Mouse (Mus musculus) brown adipose tissue, adult 24 weeks (tissue): Measurements from ENCODE around the gene Lipe. TPM values are rescaled to one million over a fixed set of nuclear protein-coding genes. Genes with fewer than 3 reads are reported as not detected.
"Not testable (repeated sequence)": the region's sequence is repeated elsewhere in the genome, so short reads cannot be mapped to it uniquely, and the experiment has no call there.

Experiments used
- H3K27ac ChIP-seq: fragments of 200-500 bp; replicated peaks from 2 replicates; pipeline ENCODE4 v1.5.1; 2012; ENCODE audit warnings: low read depth, mild to moderate bottlenecking, low read length
- H3K4me1 ChIP-seq: fragments of 200-500 bp; 2 replicates; pipeline ENCODE4 v1.6.1; 2012; ENCODE audit warnings: low read length, mixed read lengths; ENCODE audit not compliant: control insufficient read depth, insufficient read depth, insufficient read length
- H3K4me3 ChIP-seq: fragments of 200-500 bp; 2 replicates; pipeline ENCODE4 v1.5.1; 2012; ENCODE audit warnings: low read depth, mild to moderate bottlenecking, low read length, moderate library complexity; ENCODE audit not compliant: insufficient read depth
- polyA plus RNA-seq: library from polyadenylated mRNA; stranded (reverse); fragments of >200 nt; gene quantifications from 2 replicates; pipeline ENCODE4 v1.2.4, GENCODE M21; 2012; ENCODE audit not compliant: missing spikeins, insufficient read depth, insufficient read length

The Lipe gene
- polyA plus RNA-seq, 1 experiment = 1,189 TPM

DNA sequence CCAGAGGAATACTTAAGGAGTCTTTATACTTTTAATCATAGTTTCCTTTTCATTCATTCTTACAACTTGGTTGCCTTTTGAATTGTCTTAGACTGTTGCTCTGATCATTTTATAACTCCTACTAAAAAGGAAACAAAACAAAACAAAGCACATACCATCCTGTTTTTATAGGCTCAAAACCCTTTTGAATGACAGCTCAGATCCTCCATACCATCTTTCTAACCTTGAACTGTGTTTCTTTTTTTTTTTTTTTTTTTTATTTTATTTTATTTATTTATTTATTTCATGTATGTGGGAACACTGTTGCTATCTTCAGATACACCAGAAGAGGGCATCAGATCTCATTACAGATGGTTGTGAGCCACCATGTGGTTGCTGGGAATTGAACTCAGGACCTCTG, 518 bp upstream of the Lipe start:
- not testable (repeated sequence) for H3K4me3 ChIP-seq, H3K27ac ChIP-seq
- peaks cover 12% of the 10 kb centered on the region; the same call in 1 of the 2 replicates for H3K4me1 ChIP-seq

- peaks cover 7% of the 10 kb centered on the region; the same call in 1 of the 2 replicates for H3K4me1 ChIP-seq
- peak overlapping the region; percentile 53 for H3K4me3 ChIP-seq
- peak overlapping the region; percentile 94 for H3K27ac ChIP-seq
These were observed 1.9 kb downstream of the Lipe start for GRCm38 (mm10) chr7:25396621-25397020.

DNA sequence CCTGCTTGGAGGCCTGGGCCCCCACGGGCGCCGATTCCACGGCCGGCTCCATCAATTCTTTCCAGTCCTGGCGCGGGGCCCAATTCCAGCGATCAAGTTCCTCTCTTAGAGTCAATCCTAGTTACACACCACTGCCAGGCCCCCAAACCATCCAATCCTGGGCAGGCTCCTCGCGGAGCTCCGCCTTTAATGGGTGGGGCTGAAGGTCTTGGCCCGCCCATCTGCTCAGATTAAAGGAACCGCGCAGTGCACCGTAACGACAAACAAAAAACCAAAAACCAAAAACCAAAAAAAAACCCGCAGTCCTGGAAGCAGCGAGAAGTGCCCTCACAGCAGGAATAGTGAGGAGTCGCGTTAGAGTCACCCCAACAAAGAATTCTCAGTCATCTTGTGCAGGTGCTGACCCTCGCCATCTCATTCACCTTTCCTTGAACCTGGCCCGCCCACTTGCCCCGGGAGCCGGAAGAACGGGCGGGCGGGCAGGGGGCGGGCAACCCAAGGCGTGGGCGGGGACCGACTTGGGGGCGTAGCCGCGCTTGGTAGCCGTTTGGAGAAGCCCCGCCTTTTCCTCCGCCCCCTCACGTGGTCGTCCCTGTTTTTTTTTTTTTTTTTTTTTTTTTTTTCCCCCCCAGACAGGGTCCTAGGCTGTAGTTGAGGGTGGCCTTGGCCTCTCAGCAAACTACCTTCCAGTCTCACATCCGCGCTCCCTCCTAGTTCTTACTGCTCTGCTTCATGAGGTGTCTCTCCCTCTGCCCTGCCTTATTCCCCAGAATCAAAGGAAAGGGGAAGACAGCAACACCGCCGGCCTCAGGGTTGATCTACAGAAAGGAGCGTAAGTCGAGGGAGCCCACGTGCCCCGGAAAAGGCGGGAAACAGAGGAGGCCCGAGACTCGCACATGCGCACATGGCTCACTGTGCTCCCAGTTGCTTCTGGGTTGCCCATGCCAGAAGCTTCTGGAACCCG, 2.7 kb downstream of the Lipe start:
- Histone ChIP-seq H3K4me1 (peaks cover 10% of the 10 kb centered on the region; the same call in 1 of the 2 replicates), H3K4me3 (peak overlapping the region; percentile 95), H3K27ac (peak overlapping the region; percentile 94)

GRCm38 (mm10) chr7:25395186-25395557, 3.3 kb downstream of the Lipe start:
- Histone ChIP-seq H3K27ac (peak overlapping the region; percentile 91), H3K4me1 (peaks cover 13% of the 10 kb centered on the region; the same call in 1 of the 2 replicates), H3K4me3 (peak overlapping the region; percentile 95)

DNA sequence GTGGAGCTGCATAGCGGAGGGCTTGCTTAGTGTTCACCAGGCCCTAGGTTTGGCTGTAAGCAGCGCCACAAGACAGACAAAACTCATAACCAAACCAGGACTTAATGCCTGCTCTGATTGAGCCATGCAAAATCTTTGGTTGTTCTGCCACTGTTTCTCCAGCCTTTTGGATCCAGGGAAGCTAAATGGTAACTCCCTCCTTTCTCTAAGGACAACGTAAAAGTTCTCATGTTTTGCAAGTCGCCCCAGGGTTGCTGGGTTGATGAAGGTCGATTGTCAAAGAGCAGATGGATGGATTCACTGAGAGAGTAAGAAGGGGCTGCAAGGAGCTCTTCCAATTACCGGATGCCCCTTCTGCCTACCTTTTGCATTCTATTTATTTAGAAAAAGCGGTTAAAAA, 3.8 kb downstream of the Lipe start:
- Histone ChIP-seq H3K4me3 (peak overlapping the region; percentile 95), H3K27ac (peak overlapping the region; percentile 91), H3K4me1 (peaks cover 13% of the 10 kb centered on the region; the same call in 1 of the 2 replicates)

DNA sequence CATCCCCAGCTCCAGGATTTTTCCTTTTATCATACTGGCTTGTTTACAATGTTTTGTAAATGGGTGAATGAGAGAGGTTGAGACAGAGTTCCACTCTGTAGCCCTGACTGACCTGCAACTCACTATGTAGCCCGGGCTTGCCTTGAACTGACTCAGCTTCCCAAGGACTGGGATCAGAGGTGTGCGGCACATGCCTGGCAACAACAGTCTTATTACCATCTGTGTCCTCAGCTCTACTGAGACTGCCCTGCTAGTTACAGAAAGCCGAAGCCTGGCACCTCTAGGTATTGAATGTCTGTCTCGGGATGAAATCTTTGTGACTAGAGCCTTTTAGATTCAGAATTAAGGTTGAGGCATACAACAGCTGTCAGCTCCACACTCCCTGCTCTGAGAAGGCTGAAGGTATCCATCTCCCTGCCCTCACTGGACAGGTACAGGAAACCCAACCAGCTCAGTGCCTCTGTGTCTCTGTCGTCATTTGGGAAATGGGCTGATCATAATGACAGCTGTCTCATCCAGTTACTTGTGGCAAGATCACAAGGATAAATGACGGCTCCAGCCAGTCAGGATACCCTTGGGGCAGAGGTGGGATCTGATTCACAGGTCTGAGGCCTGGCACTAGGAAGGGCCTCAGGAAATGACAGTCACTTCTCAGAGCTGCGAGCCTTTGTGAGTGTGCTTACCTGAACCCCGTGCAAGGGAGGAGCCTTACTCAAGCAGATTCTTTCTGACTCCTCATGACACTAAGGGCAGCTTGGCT, 4.9 kb downstream of the Lipe start:
- Histone ChIP-seq H3K4me3 (peak overlapping the region; percentile 95), H3K27ac (peak overlapping the region; percentile 91), H3K4me1 (peaks cover 13% of the 10 kb centered on the region; the same call in 1 of the 2 replicates)

- peak overlapping the region; percentile 91 for H3K27ac ChIP-seq
- H3K4me1 ChIP-seq = peaks cover 13% of the 10 kb centered on the region; the same call in 1 of the 2 replicates
- peak overlapping the region; percentile 95 for H3K4me3 ChIP-seq
These were observed 5.7 kb downstream of the Lipe start for GRCm38 (mm10) chr7:25392851-25393250.

GRCm38 (mm10) chr7:25391856-25392453, 6.6 kb downstream of the Lipe start:
- H3K4me3 ChIP-seq = peak overlapping the region; percentile 95
- peak overlapping the region; percentile 95 for H3K27ac ChIP-seq
- peaks cover 13% of the 10 kb centered on the region; the same call in 1 of the 2 replicates for H3K4me1 ChIP-seq

GRCm38 (mm10) chr7:25390986-25391385, 7.5 kb downstream of the Lipe start:
- Histone ChIP-seq H3K27ac (peak overlapping the region; percentile 100), H3K4me1 (0 out of 2 replicates have a peak, but pooled peaks cover 5% of the 10 kb centered on the region), H3K4me3 (peak overlapping the region; percentile 34)

- Histone ChIP-seq H3K4me1 (0 out of 2 replicates have a peak, but pooled peaks cover 7% of the 10 kb centered on the region), H3K27ac (peak overlapping the region; percentile 100), H3K4me3 (peak overlapping the region; percentile 67)
These were observed 8.3 kb downstream of the Lipe start for GRCm38 (mm10) chr7:25390054-25390770.

- peak overlapping the region; percentile 67 for H3K4me3 ChIP-seq
- peak overlapping the region; percentile 100 for H3K27ac ChIP-seq
- peaks cover 12% of the 10 kb centered on the region; the same call in 1 of the 2 replicates for H3K4me1 ChIP-seq
These were observed 9.6 kb downstream of the Lipe start for GRCm38 (mm10) chr7:25388916-25389315.

DNA sequence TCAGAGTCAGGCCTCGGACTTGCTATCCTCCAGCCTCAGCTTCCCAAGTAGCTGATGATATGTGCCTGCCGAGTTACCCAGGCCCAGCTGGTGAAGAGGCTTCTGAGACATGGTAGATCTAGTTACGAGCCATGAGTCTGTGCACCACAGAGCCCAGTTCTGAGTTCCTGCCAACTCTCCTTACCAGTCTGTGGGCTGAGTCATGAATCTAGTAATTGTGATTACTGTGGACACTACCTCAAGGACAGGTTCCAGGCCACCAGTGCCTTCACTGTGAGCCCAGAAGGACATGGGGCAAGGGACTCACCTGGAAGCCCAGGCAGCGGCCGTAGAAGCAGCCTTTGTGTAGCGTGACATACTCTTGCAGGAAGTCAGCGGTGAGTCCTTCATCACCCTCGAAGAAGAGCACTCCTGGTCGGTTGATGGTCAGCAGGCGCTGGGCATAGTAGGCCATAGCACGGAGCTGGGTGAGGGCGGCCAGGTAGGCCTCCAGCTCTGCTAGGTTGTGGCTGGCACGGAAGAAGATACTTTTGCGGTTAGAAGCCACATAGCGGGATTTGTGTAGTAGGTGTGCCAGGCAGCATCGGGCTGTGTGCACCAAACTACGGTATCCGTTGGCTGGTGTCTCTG, 10.6 kb downstream of the Lipe start:
- H3K4me3 ChIP-seq = peak overlapping the region; percentile 67
- H3K27ac ChIP-seq = peak overlapping the region; percentile 100
- peaks cover 18% of the 10 kb centered on the region; the same call in 1 of the 2 replicates for H3K4me1 ChIP-seq

DNA sequence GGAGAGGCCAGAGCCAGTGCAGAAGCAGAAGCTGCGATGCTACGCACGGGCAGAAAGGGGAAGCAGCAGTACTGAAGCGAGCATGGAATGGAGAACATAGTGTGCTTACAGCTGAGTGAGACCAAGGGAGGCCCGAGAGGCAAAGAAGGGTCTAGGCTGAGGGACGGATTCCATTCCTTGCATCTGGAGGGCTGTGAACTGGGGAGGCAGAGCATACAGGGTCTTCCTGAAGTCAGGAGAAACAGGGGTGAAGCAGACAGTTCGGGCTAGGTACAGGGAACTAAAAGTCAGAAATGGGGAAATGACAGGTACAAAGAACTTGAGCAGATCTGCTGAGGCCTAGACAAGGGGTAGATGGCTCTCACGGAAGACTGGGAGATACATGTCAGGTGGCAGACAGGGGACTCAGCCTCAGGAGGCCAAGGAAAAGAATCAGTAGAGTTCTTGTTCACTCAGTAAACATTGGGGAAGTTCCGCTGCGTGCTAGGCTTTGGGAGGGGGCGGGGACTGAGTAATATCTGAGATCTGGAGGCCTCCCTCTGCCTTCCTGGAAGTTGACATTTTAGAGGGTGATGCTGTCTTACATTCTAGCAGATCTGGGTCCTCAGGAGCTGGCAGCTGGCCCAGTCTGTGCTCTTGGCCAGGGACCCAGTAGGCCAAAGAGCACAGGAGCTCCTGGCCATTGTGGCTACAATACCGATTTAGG, 12.5 kb downstream of the Lipe start:
- Histone ChIP-seq H3K4me3 (peak overlapping the region; percentile 67), H3K27ac (peak overlapping the region; percentile 100), H3K4me1 (peaks cover 19% of the 10 kb centered on the region; the same call in 1 of the 2 replicates)
